Mouse (Mus musculus) erythroid progenitor cell, adult 5-6 weeks (primary cell): Measurements from ENCODE around the gene Klhdc8b. TPM values are rescaled to one million over a fixed set of nuclear protein-coding genes. Genes with fewer than 3 reads are reported as not detected.

Experiments used
- ATAC-seq: replicated peaks from 2 replicates; pipeline ENCODE4 v1.8.0; 2016; ENCODE audit warnings: moderate number of reproducible peaks, mild to moderate bottlenecking, moderate TSS enrichment, inconsistent platforms; ENCODE audit not compliant: poor library complexity, low FRiP score, severe bottlenecking
- total RNA-seq, 2 experiments: library from RNA; stranded (forward) in 1 of 2; stranded (reverse) in 1 of 2; fragments of 150-400 nt in 1 of 2; fragments of 186-747, 209-891 nt in 1 of 2; gene quantifications; 2 replicates each; pipeline versions ENCODE4 v1.2.3 to v1.2.4; 2015 to 2017; ENCODE audit warnings: low replicate concordance in 2 of 2

Gene Klhdc8b
- total RNA-seq, 2 experiments from 2014 or later: 2.5 TPM; not detected in 1

- ATAC-seq: no peak
Observed at GRCm38 (mm10) chr9:108483051-108483790, 21.8 kb upstream of the Klhdc8b start.

GRCm38 (mm10) chr9:108481520-108482210, 20.3 kb upstream of the Klhdc8b start:
- ATAC-seq: no peak

- ATAC-seq: no peak
Observed at GRCm38 (mm10) chr9:108480813-108481519, 19.6 kb upstream of the Klhdc8b start.

- no peak for ATAC-seq
Observed at GRCm38 (mm10) chr9:108479721-108480351, 18.5 kb upstream of the Klhdc8b start, which contains the start of gene Lamb2. Lamb2 (plus strand) TSS chr9:108479736.

GRCm38 (mm10) chr9:108479241-108479640, 17.9 kb upstream of the Klhdc8b start:
- ATAC-seq: no peak

GRCm38 (mm10) chr9:108478638-108479156, 17.3 kb upstream of the Klhdc8b start:
- ATAC-seq: no peak

GRCm38 (mm10) chr9:108474528-108474927, 13.1 kb upstream of the Klhdc8b start:
- 0 out of 2 replicates have a peak, but pooled peaks have one; percentile 14 for ATAC-seq

- no peak for ATAC-seq
Observed at GRCm38 (mm10) chr9:108469845-108470244, 8.5 kb upstream of the Klhdc8b start.

GRCm38 (mm10) chr9:108469430-108469829, 8.0 kb upstream of the Klhdc8b start:
- no peak for ATAC-seq

GRCm38 (mm10) chr9:108466219-108466618, 4.8 kb upstream of the Klhdc8b start:
- no peak for ATAC-seq

GRCm38 (mm10) chr9:108463713-108464112, 2.3 kb upstream of the Klhdc8b start:
- ATAC-seq: no peak

- ATAC-seq: no peak
Observed at GRCm38 (mm10) chr9:108462192-108462591, 811 bp upstream of the Klhdc8b start.

- ATAC-seq: no peak
Observed at GRCm38 (mm10) chr9:108461675-108462074, 294 bp upstream of the Klhdc8b start.

GRCm38 (mm10) chr9:108460319-108461178, 832 bp downstream of the Klhdc8b start, which contains the start of gene Ccdc71:
Ccdc71 (plus strand) TSS chr9:108460527.
- ATAC-seq: peak; percentile 89

- no peak for ATAC-seq
Observed at GRCm38 (mm10) chr9:108459939-108460318, 1.5 kb downstream of the Klhdc8b start.

GRCm38 (mm10) chr9:108456953-108457352, 4.4 kb downstream of the Klhdc8b start:
- no peak for ATAC-seq

- ATAC-seq: no peak
Observed at GRCm38 (mm10) chr9:108455747-108456571, 5.4 kb downstream of the Klhdc8b start.

GRCm38 (mm10) chr9:108454429-108454828, 7.0 kb downstream of the Klhdc8b start:
- no peak for ATAC-seq
